Mouse (Mus musculus) small intestine, adult 2 months (tissue): ENCODE data around the gene Luc7l3. TPM values are rescaled to one million over a fixed set of nuclear protein-coding genes. Genes with fewer than 3 reads are reported as not detected.
A peak's percentile ranks its signal among the peaks of the same experiment; 100 is the strongest.

Source experiments
- H3K27ac ChIP-seq: fragments of 200-500 bp; 2 replicates; pipeline ENCODE4 v1.5.1; 2012; ENCODE audit warnings: low read depth, low read length, control low read depth, inconsistent platforms; ENCODE audit not compliant: insufficient read depth
- H3K27me3 ChIP-seq: fragments of 200-500 bp; 2 replicates; pipeline ENCODE4 v1.6.1; 2012; ENCODE audit warnings: mild to moderate bottlenecking, moderate library complexity, low read length, inconsistent platforms; ENCODE audit not compliant: control insufficient read depth, insufficient read depth
- H3K36me3 ChIP-seq: fragments of 200-500 bp; 2 replicates; pipeline ENCODE4 v1.6.1; 2012; ENCODE audit warnings: mild to moderate bottlenecking, low read length, control low read depth, inconsistent platforms; ENCODE audit not compliant: control insufficient read depth, insufficient read depth
- H3K4me1 ChIP-seq: fragments of 200-500 bp; 2 replicates; pipeline ENCODE4 v1.6.1; 2012; ENCODE audit warnings: low read length, inconsistent platforms, mixed read lengths; ENCODE audit not compliant: control insufficient read depth, insufficient read depth, insufficient read length
- H3K4me3 ChIP-seq: fragments of 200-500 bp; 2 replicates; pipeline ENCODE4 v1.5.1; 2012; ENCODE audit warnings: low read depth, mild to moderate bottlenecking, control low read depth, inconsistent platforms, low read length, moderate library complexity
- CTCF ChIP-seq: fragments of 200-500 bp; IDR thresholded peaks from 2 replicates; pipeline ENCODE4 v1.5.1; 2012; ENCODE audit warnings: low read depth, mild to moderate bottlenecking, control low read depth, inconsistent platforms, low read length, moderate library complexity, mixed read lengths; ENCODE audit not compliant: insufficient replicate concordance, insufficient read length; ENCODE audit errors: extremely low read depth
- POLR2A ChIP-seq: fragments of 200-500 bp; IDR thresholded peaks from 2 replicates; pipeline ENCODE4 v1.6.1; 2012; ENCODE audit warnings: low read depth, mild to moderate bottlenecking, control low read depth, inconsistent platforms, low read length, moderate library complexity
- WGBS: fragments of 180-500 bp; shearing (Covaris S2); methylation state at CpG from one replicate; pipeline ENCODE4 v1.1.7; 2018; 5-methylcytosine and 5-hydroxymethylcytosine counted together
- polyA plus RNA-seq: library from polyadenylated mRNA; depleted of rRNA; stranded (reverse); fragments of >200 nt; gene quantifications from 2 replicates; pipeline ENCODE4 v1.2.3, GENCODE M21; 2012

Luc7l3 gene
- polyA plus RNA-seq, 1 experiment: 1.4 TPM

- Histone ChIP-seq H3K27me3 (no peaks in the 10 kb centered on the region), H3K4me3 (no peak overlapping the region), H3K36me3 (peaks cover 12% of the 10 kb centered on the region), H3K27ac (no peak overlapping the region), H3K4me1 (peaks cover 8% of the 10 kb centered on the region)
- TF ChIP-seq POLR2A (no peak), CTCF (no peak)
- WGBS: 80% methylated on average over 10 of the region's 10 CpGs
Measured at GRCm38 (mm10) chr11:94345926-94346325, 24.1 kb upstream of the Luc7l3 start.

DNA sequence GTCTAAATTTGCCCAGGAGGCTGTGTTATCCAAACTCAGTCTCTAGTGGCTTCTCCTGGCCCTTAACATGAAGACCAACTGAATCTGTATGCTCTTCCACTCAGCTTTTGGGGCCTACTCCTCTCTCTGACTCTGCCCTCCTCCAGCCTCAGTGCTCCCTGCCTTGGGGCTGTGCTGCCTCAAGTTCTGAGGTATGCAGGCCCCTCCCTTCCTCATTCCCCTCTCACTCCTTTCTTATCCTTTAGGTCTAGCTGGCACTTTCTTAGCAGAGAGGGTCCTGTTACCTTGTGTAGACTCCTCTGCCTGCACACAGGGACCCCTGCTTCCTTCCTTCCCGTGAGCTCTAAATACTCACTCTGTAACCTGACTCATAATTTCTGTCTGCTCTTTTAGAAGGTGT lies 22.7 kb upstream of the Luc7l3 start:
- Histone ChIP-seq H3K27ac (no peak overlapping the region), H3K4me1 (peaks cover 8% of the 10 kb centered on the region), H3K27me3 (no peaks in the 10 kb centered on the region), H3K36me3 (peaks cover 11% of the 10 kb centered on the region), H3K4me3 (no peak overlapping the region)
- no peak for TF ChIP-seq CTCF
- no peak for TF ChIP-seq POLR2A
- WGBS: 88% methylated on average over 1 of the region's 1 CpGs

DNA sequence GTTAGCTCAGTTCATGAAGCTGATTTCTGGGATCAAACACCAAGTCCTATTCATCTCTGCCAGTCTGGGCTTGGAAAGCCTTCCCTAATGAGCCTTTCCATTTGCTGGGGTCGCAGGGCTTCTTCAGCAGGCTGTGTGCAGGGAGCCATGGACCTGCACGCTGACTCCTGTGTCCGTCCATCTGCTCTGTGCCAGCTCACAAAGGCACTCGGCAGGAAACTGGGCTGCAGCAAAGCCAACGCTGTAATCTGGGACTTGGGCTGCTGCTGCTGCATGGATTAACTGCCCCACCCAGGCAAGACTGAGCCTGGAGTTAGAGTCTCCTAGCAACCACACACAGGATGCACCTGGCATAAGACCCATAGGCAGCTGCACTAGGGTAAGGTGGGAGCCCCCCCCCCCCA lies 22.2 kb upstream of the Luc7l3 start:
- Histone ChIP-seq H3K4me1 (peaks cover 8% of the 10 kb centered on the region), H3K27ac (no peak overlapping the region), H3K36me3 (peaks cover 12% of the 10 kb centered on the region), H3K27me3 (no peaks in the 10 kb centered on the region), H3K4me3 (no peak overlapping the region)
- 71% methylated on average over 5 of the region's 5 CpGs for WGBS
- TF ChIP-seq CTCF: no peak
- no peak for TF ChIP-seq POLR2A

- 21% methylated on average over 13 of the region's 13 CpGs for WGBS
- H3K4me3 ChIP-seq: no peak overlapping the region
- H3K36me3 ChIP-seq: peaks cover 16% of the 10 kb centered on the region
- no peak for TF ChIP-seq POLR2A
- no peak for TF ChIP-seq CTCF
- H3K27me3 ChIP-seq: no peaks in the 10 kb centered on the region
- peaks cover 8% of the 10 kb centered on the region for H3K4me1 ChIP-seq
- H3K27ac ChIP-seq: no peak overlapping the region
Measured at GRCm38 (mm10) chr11:94342114-94342905, 20.5 kb upstream of the Luc7l3 start.

- Histone ChIP-seq H3K4me3 (no peak overlapping the region), H3K27ac (no peak overlapping the region; the same call in 1 of the 2 replicates), H3K27me3 (no peaks in the 10 kb centered on the region), H3K36me3 (peaks cover 17% of the 10 kb centered on the region), H3K4me1 (peaks cover 2% of the 10 kb centered on the region)
- TF ChIP-seq CTCF (no peak), POLR2A (no peak)
- 43% methylated on average over 10 of the region's 10 CpGs for WGBS
Measured at GRCm38 (mm10) chr11:94340948-94341933, 19.5 kb upstream of the Luc7l3 start.

GRCm38 (mm10) chr11:94339732-94340585 lies 18.2 kb upstream of the Luc7l3 start:
- H3K27me3 ChIP-seq: no peaks in the 10 kb centered on the region
- 55% methylated on average over 18 of the region's 18 CpGs for WGBS
- peaks cover 18% of the 10 kb centered on the region for H3K36me3 ChIP-seq
- H3K27ac ChIP-seq: no peak overlapping the region
- peaks cover 2% of the 10 kb centered on the region; the same call in 1 of the 2 replicates for H3K4me1 ChIP-seq
- TF ChIP-seq POLR2A: no peak
- TF ChIP-seq CTCF: peak; percentile 79; the same call in 1 of the 2 replicates
- H3K4me3 ChIP-seq: no peak overlapping the region
